Mouse (Mus musculus): ENCODE measurements around the gene Vmp1. TPM values are rescaled to one million over a fixed set of nuclear protein-coding genes. Genes with fewer than 3 reads are reported as not detected.
A peak's percentile ranks its signal among the peaks of the same experiment; 100 is the strongest.

Vmp1 gene
- total RNA-seq, 1 experiment = 107 TPM

DNA sequence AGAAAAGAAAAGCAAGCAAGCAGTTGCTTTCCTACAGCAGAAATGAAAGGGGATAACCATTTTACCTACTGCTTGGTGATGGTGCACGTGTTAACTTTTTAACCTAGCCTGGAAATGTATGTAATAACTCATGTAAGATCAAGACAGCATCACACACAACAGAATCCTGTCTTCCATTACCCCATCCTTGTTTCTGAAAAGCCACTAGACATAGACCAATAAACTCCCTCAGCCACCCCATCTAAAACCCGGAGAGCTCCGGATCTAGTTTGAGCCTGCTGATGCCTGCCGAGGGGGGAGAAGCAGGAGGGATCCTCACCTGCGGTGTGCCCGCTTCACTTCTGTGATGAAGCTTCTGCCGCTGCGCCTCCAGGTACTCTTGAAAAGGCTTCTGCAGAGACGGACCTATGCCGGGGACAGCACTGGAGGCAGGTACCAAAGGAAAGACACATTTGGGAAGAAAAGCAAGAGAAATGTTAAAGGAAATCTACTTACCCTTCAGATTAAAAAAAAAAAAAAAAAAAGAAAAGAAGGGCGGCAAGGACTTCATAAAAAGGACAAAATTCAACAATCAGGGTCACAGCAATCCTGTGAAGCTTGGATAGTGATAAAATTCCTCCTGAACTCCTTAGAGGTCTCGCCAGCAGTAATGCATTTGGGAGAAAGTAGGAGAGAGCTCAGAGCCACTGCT, 97.3 kb downstream of the Vmp1 start:
- TF ChIP-seq CHD2 (IDR thresholded peaks at IDR 0.05; ENCODE audit: low read depth, low read length) = no peak
- no peak for TF ChIP-seq MAFK (IDR thresholded peaks at IDR 0.05; ENCODE audit: insufficient read depth, low read depth, low read length)
- no peak for TF ChIP-seq HCFC1 (IDR thresholded peaks at IDR 0.05; ENCODE audit: borderline replicate concordance, insufficient read depth, low read length)
- TF ChIP-seq ZC3H11A (IDR thresholded peaks at IDR 0.05; ENCODE audit: borderline replicate concordance, low read depth, low read length) = no peak
- TF ChIP-seq ZNF384 (IDR thresholded peaks at IDR 0.05; ENCODE audit: low read depth, low read length) = no peak
- Histone ChIP-seq H3K4me1 (ENCODE audit: control insufficient read depth in 2 of 2, insufficient read depth in 2 of 2, low read length in 2 of 2, poor library complexity in 1 of 2) (peaks cover 4 to 12% of the 10 kb centered on the region in 2 experiments), H3K27ac (ENCODE audit: insufficient read depth, low read depth, low read length, poor library complexity, severe bottlenecking) (peak overlapping the region; percentile 89), H3K9me3 (ENCODE audit: control insufficient read depth, insufficient read depth, low read depth, low read length) (no peaks in the 10 kb centered on the region), H3K36me3 (ENCODE audit: control insufficient read depth, insufficient read depth, low read length, poor library complexity, severe bottlenecking) (no peaks in the 10 kb centered on the region), H3K4me3 (ENCODE audit: insufficient read depth in 1 of 2, low read depth in 1 of 2, low read length in 2 of 2, poor library complexity in 1 of 2, severe bottlenecking in 1 of 2) (peak overlapping the region; percentile 47 to 69), H3K9ac (ENCODE audit: insufficient read depth, low read depth, low read length, poor library complexity, severe bottlenecking) (peak overlapping the region; percentile 88)
- no peak for DNase-seq (ENCODE audit: low read depth, low spot score)
- in situ Hi-C loops (cut with MboI; ENCODE audit: low sequenced_read_pairs in 2 of 2, unreplicated experiment in 2 of 2) = no loop called here

DNA sequence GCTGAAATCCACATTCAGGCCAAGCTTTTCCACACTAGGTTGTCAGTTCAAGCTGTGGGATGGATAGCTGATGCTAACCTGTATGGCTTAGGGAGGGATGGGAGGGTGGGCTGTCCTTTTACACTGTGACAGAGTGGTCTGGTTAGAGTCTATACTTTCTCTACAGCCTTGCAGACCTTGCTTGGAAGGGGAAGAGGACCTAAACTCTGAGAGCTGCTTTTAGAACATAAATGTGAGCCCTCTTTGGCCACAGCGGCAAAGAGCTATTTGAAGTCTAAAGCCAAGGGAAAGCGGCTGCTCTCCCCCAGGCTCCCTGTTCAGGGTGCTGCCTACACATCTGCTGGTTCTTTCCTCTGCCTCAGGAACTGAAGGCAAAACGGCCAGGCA, 98.0 kb downstream of the Vmp1 start:
- H3K4me3 ChIP-seq (ENCODE audit: insufficient read depth in 1 of 2, low read depth in 1 of 2, low read length in 2 of 2, poor library complexity in 1 of 2, severe bottlenecking in 1 of 2) = peak overlapping the region; percentile 25 to 35
- H3K9me3 ChIP-seq (ENCODE audit: control insufficient read depth, insufficient read depth, low read depth, low read length) = no peaks in the 10 kb centered on the region
- TF ChIP-seq CHD2 (IDR thresholded peaks at IDR 0.05; ENCODE audit: low read depth, low read length) = no peak
- TF ChIP-seq MAFK (IDR thresholded peaks at IDR 0.05; ENCODE audit: insufficient read depth, low read depth, low read length) = no peak
- no peak for TF ChIP-seq ZNF384 (IDR thresholded peaks at IDR 0.05; ENCODE audit: low read depth, low read length)
- TF ChIP-seq HCFC1 (IDR thresholded peaks at IDR 0.05; ENCODE audit: borderline replicate concordance, insufficient read depth, low read length) = no peak
- TF ChIP-seq ZC3H11A (IDR thresholded peaks at IDR 0.05; ENCODE audit: borderline replicate concordance, low read depth, low read length) = no peak
- H3K9ac ChIP-seq (ENCODE audit: insufficient read depth, low read depth, low read length, poor library complexity, severe bottlenecking) = peak overlapping the region; percentile 51; the same call in 1 of the 2 replicates
- H3K36me3 ChIP-seq (ENCODE audit: control insufficient read depth, insufficient read depth, low read length, poor library complexity, severe bottlenecking) = no peaks in the 10 kb centered on the region
- peak overlapping the region; percentile 34; the same call in 1 of the 2 replicates for H3K27ac ChIP-seq (ENCODE audit: insufficient read depth, low read depth, low read length, poor library complexity, severe bottlenecking)
- in situ Hi-C loops (cut with MboI; ENCODE audit: low sequenced_read_pairs in 2 of 2, unreplicated experiment in 2 of 2) = no loop called here
- peaks cover 5 to 16% of the 10 kb centered on the region in 2 experiments for H3K4me1 ChIP-seq (ENCODE audit: control insufficient read depth in 2 of 2, insufficient read depth in 2 of 2, low read length in 2 of 2, poor library complexity in 1 of 2)
- DNase-seq (ENCODE audit: low read depth, low spot score) = no peak

DNA sequence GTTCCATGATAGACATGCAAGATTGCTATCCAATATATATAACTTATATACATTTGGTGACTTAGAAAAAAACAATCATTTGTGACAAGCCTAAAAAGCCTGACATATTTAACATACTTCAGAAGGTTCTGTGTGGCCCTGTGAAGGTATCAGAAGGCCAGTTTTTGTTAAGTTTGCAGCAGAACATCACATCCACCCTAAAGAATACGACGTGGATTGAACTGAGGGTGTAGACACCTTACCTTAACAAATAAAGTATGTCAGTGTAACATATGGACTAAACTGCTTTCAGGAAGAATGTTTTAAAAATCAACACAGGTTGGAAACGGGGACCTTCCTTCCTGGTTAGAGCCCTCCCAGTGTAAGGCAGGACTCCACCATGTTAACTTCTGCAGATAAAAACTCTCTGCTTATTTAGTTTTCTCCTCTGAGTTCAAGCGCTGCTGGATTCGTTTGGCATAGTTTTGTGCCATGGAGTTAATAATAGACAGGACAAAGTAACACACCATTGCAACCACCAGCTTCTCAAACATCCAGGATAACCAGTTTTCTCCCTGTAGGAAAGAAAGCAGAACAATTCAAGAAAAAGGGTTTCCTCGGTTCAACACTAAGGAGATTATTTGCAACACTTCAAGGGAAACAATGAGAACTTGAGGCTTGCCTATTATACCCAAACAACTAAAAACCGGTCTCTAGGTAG, 98.6 kb downstream of the Vmp1 start:
- peak overlapping the region in 1 of 2 experiments; percentile 35; a peak in 2 of 4 replicates for H3K4me3 ChIP-seq (ENCODE audit: insufficient read depth in 1 of 2, low read depth in 1 of 2, low read length in 2 of 2, poor library complexity in 1 of 2, severe bottlenecking in 1 of 2)
- H3K4me1 ChIP-seq (ENCODE audit: control insufficient read depth in 2 of 2, insufficient read depth in 2 of 2, low read length in 2 of 2, poor library complexity in 1 of 2) = peaks cover 10 to 22% of the 10 kb centered on the region in 2 experiments
- no peaks in the 10 kb centered on the region for H3K36me3 ChIP-seq (ENCODE audit: control insufficient read depth, insufficient read depth, low read length, poor library complexity, severe bottlenecking)
- no peak for TF ChIP-seq ZC3H11A (IDR thresholded peaks at IDR 0.05; ENCODE audit: borderline replicate concordance, low read depth, low read length)
- no peak for TF ChIP-seq ZNF384 (IDR thresholded peaks at IDR 0.05; ENCODE audit: low read depth, low read length)
- TF ChIP-seq CHD2 (IDR thresholded peaks at IDR 0.05; ENCODE audit: low read depth, low read length) = no peak
- TF ChIP-seq MAFK (IDR thresholded peaks at IDR 0.05; ENCODE audit: insufficient read depth, low read depth, low read length) = no peak
- no peak for TF ChIP-seq HCFC1 (IDR thresholded peaks at IDR 0.05; ENCODE audit: borderline replicate concordance, insufficient read depth, low read length)
- H3K27ac ChIP-seq (ENCODE audit: insufficient read depth, low read depth, low read length, poor library complexity, severe bottlenecking) = peak overlapping the region; percentile 34; the same call in 1 of the 2 replicates
- H3K9ac ChIP-seq (ENCODE audit: insufficient read depth, low read depth, low read length, poor library complexity, severe bottlenecking) = peak overlapping the region; percentile 51; the same call in 1 of the 2 replicates
- H3K9me3 ChIP-seq (ENCODE audit: control insufficient read depth, insufficient read depth, low read depth, low read length) = no peaks in the 10 kb centered on the region
- in situ Hi-C loops (cut with MboI; ENCODE audit: low sequenced_read_pairs in 2 of 2, unreplicated experiment in 2 of 2) = no loop called here
- DNase-seq (ENCODE audit: low read depth, low spot score) = no peak

DNA sequence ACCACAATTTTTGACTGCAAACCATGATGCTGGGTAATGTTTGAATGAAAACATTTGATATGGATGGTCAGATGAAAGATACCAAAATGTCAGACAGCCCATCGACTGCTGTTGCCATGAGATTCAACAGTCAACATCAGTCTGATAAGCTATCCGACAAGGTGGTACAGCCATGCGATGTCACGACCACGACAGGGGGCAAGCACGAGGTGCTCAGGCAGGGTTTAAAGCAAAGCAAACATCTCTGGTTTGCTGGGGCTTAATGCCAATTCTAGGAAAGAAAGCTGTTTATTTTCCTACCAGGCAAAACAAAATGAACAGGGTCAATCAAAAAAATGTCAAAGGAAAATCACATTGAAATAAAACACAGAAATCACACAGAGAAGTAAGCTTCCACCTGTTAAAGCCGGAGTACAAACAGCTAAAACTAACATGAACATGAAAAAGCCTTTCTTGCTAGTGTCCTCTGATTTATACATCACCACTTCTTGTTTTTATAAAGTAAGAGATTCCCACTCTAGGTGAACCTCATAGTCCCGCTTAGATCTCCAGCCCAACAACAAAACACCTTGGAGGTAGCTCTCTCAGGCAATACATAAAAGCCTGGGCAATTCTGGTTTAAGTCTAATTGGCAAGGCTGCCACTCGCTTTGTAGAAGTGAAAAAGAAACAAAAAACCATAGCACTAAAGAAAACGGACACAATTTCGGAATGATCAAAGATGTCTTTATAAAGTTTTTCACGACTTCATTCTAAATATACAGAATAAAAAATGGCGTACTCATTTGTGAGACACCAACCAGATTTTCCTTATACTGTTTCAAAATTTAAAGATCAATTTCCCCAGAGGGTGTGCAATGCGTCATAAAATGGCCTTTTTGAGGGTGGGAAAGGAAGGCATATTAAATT, 99.4 kb downstream of the Vmp1 start:
- in situ Hi-C loops (cut with MboI; ENCODE audit: low sequenced_read_pairs in 2 of 2, unreplicated experiment in 2 of 2) = no loop called here
- Histone ChIP-seq H3K9ac (ENCODE audit: insufficient read depth, low read depth, low read length, poor library complexity, severe bottlenecking) (no peak overlapping the region), H3K4me3 (ENCODE audit: insufficient read depth in 1 of 2, low read depth in 1 of 2, low read length in 2 of 2, poor library complexity in 1 of 2, severe bottlenecking in 1 of 2) (no peak overlapping the region), H3K4me1 (ENCODE audit: control insufficient read depth in 2 of 2, insufficient read depth in 2 of 2, low read length in 2 of 2, poor library complexity in 1 of 2) (peaks cover 17 to 30% of the 10 kb centered on the region in 2 experiments), H3K36me3 (ENCODE audit: control insufficient read depth, insufficient read depth, low read length, poor library complexity, severe bottlenecking) (no peaks in the 10 kb centered on the region), H3K9me3 (ENCODE audit: control insufficient read depth, insufficient read depth, low read depth, low read length) (no peaks in the 10 kb centered on the region), H3K27ac (ENCODE audit: insufficient read depth, low read depth, low read length, poor library complexity, severe bottlenecking) (no peak overlapping the region; the same call in 1 of the 2 replicates)
- TF ChIP-seq ZC3H11A (IDR thresholded peaks at IDR 0.05; ENCODE audit: borderline replicate concordance, low read depth, low read length) = no peak
- TF ChIP-seq ZNF384 (IDR thresholded peaks at IDR 0.05; ENCODE audit: low read depth, low read length) = no peak
- TF ChIP-seq MAFK (IDR thresholded peaks at IDR 0.05; ENCODE audit: insufficient read depth, low read depth, low read length) = no peak
- no peak for TF ChIP-seq CHD2 (IDR thresholded peaks at IDR 0.05; ENCODE audit: low read depth, low read length)
- no peak for TF ChIP-seq HCFC1 (IDR thresholded peaks at IDR 0.05; ENCODE audit: borderline replicate concordance, insufficient read depth, low read length)
- DNase-seq (ENCODE audit: low read depth, low spot score) = no peak

All from ES-E14 (cell line).